Mouse (Mus musculus) stomach, postnatal 0 days (tissue): ENCODE measurements around the gene Hspa1a. TPM values are rescaled to one million over a fixed set of nuclear protein-coding genes. Genes with fewer than 3 reads are reported as not detected.
"Not testable (repeated sequence)": the region's sequence is repeated elsewhere in the genome, so short reads cannot be mapped to it uniquely, and the experiment has no call there.

Experiments
- ATAC-seq: fragments of 200-750 bp; cut with Nextera tagmentation; 2 replicates; pipeline ENCODE4 v1.8.0; 2017; ENCODE audit not compliant: low FRiP score, low TSS enrichment
- DNase-seq: peaks from one replicate; pipeline ENCODE4 v3.0.0-alpha.2; 2016; ENCODE audit warnings: low spot score
- H3K27ac ChIP-seq: fragments of 300-500 bp; sonication (generic); replicated peaks from 2 replicates; pipeline ENCODE4 v1.5.1; 2014; ENCODE audit warnings: mild to moderate bottlenecking, control low read depth
- H3K27me3 ChIP-seq: fragments of 300-500 bp; sonication (generic); 2 replicates; pipeline ENCODE4 v1.6.1; 2014; ENCODE audit warnings: low read length; ENCODE audit not compliant: control insufficient read depth, insufficient read depth
- H3K36me3 ChIP-seq: fragments of 300-500 bp; sonication (generic); 2 replicates; pipeline ENCODE4 v1.6.1; 2014; ENCODE audit warnings: low read length, mixed read lengths; ENCODE audit not compliant: control insufficient read depth, insufficient read depth
- H3K4me1 ChIP-seq: fragments of 300-500 bp; sonication (generic); replicated peaks from 2 replicates; pipeline ENCODE4 v1.6.1; 2014; ENCODE audit warnings: antibody characterized with exemption; ENCODE audit not compliant: control insufficient read depth, insufficient read depth
- H3K4me2 ChIP-seq: fragments of 300-500 bp; sonication (generic); replicated peaks from 2 replicates; pipeline ENCODE4 v1.6.1; 2014; ENCODE audit warnings: low read depth, mild to moderate bottlenecking, control low read depth, moderate library complexity
- H3K4me3 ChIP-seq: fragments of 300-500 bp; sonication (generic); 2 replicates; pipeline ENCODE4 v1.5.1; 2014; ENCODE audit warnings: low read depth, low read length, control low read depth
- H3K9ac ChIP-seq: fragments of 300-500 bp; sonication (generic); 2 replicates; pipeline ENCODE4 v1.6.1; 2014; ENCODE audit warnings: mild to moderate bottlenecking, low read length, control low read depth, mixed read lengths
- H3K9me3 ChIP-seq: fragments of 300-500 bp; sonication (generic); 2 replicates; pipeline ENCODE4 v1.6.1; 2016; ENCODE audit warnings: low read length; ENCODE audit not compliant: control insufficient read depth
- CTCF ChIP-seq: IDR thresholded peaks from 2 replicates; pipeline ENCODE4 v1.5.1; 2016; ENCODE audit warnings: antibody characterized with exemption, low read depth, mild to moderate bottlenecking, moderate library complexity
- EP300 ChIP-seq: optimal IDR thresholded peaks from 2 replicates; pipeline ENCODE3; 2016; ENCODE audit warnings: antibody characterized with exemption
- WGBS: fragments of 180-500 bp; shearing (Covaris S2); extraction: QIAGEN DNeasy Blood & Tissue Kit; methylation state at CpG from one replicate; pipeline ENCODE4 v1.1.7; 2014; 5-methylcytosine and 5-hydroxymethylcytosine counted together
- polyA plus RNA-seq: library from polyadenylated mRNA; unstranded; fragments of >200 nt; fragmentation: Nextera tagmentation; extraction: Ambion mirVana; gene quantifications from 2 replicates; pipeline ENCODE4 v1.2.1, GENCODE M21; 2015

The Hspa1a gene
- 24.1 and 25.9 TPM in 2 replicates for polyA plus RNA-seq

- Histone ChIP-seq H3K27ac (peak within 1 kb of the TSS; percentile 61), H3K9ac (peak within 1 kb of the TSS; percentile 27; the same call in 1 of the 2 replicates), H3K4me3 (peak within 1 kb of the TSS; percentile 24), H3K4me2 (peak within 1 kb of the TSS; percentile 54)
- not testable (repeated sequence) for H3K27me3 ChIP-seq, H3K9me3 ChIP-seq, H3K36me3 ChIP-seq, H3K4me1 ChIP-seq
- ATAC-seq: peak; percentile 96
- WGBS: under 1% methylated on average over 26 of the region's 33 CpGs
- peak; percentile 78 for DNase-seq
Observed at GRCm38 (mm10) chr17:34972069-34972749, at the start of gene Hspa1a, which contains the start of gene Hspa1l. Gene Hspa1a, minus strand, starts transcription at chr17:34972156. Gene Hspa1l, plus strand, starts transcription at chr17:34972703.

GRCm38 (mm10) chr17:35021163-35021808 lies 49.3 kb upstream of the Hspa1a start:
- no peak overlapping the region for H3K9ac ChIP-seq
- no peak overlapping the region for H3K4me3 ChIP-seq

GRCm38 (mm10) chr17:35020551-35020950 lies 48.6 kb upstream of the Hspa1a start:
- Histone ChIP-seq H3K36me3 (peaks cover under 1% of the 10 kb centered on the region; the same call in 1 of the 2 replicates), H3K4me2 (no peak overlapping the region), H3K4me1 (no peaks in the 10 kb centered on the region), H3K27me3 (no peaks in the 10 kb centered on the region), H3K9me3 (no peaks in the 10 kb centered on the region), H3K27ac (no peak overlapping the region), H3K9ac (no peak overlapping the region), H3K4me3 (no peak overlapping the region)
- DNase-seq (no peak), ATAC-seq (no peak)
- no peak for TF ChIP-seq EP300
- no peak for TF ChIP-seq CTCF
- 82% methylated on average over 8 of the region's 8 CpGs for WGBS

More at GRCm38 (mm10) chr17:35021163-35021808, 49.3 kb upstream of the Hspa1a start:
- Histone ChIP-seq H3K4me1 (no peaks in the 10 kb centered on the region), H3K36me3 (no peaks in the 10 kb centered on the region), H3K9me3 (no peaks in the 10 kb centered on the region), H3K4me2 (0 out of 2 replicates have a peak overlapping the region, but pooled peaks have one; percentile 6), H3K27ac (no peak overlapping the region), H3K27me3 (no peaks in the 10 kb centered on the region)
- ATAC-seq (peak; percentile 21), DNase-seq (peak; percentile 89)
- TF ChIP-seq CTCF (peak; percentile 99), EP300 (no peak)
- 12% methylated on average over 17 of the region's 17 CpGs for WGBS

- no peak for DNase-seq
- H3K9me3 ChIP-seq: no peaks in the 10 kb centered on the region
- no peak overlapping the region for H3K9ac ChIP-seq
- ATAC-seq: no peak
- TF ChIP-seq EP300 (no peak), CTCF (no peak)
- H3K4me3 ChIP-seq: no peak overlapping the region
- WGBS: 87% methylated on average over 11 of the region's 11 CpGs
- H3K27ac ChIP-seq: no peak overlapping the region
- H3K27me3 ChIP-seq: no peaks in the 10 kb centered on the region
- no peak overlapping the region for H3K4me2 ChIP-seq
- H3K36me3 ChIP-seq: peaks cover 6% of the 10 kb centered on the region; the same call in 1 of the 2 replicates
- H3K4me1 ChIP-seq: no peaks in the 10 kb centered on the region
Observed at GRCm38 (mm10) chr17:35019894-35020293, 47.9 kb upstream of the Hspa1a start.

GRCm38 (mm10) chr17:35018171-35018570 lies 46.2 kb upstream of the Hspa1a start:
- H3K27me3 ChIP-seq: no peaks in the 10 kb centered on the region
- no peaks in the 10 kb centered on the region for H3K9me3 ChIP-seq
- ATAC-seq: no peak
- H3K4me3 ChIP-seq: no peak overlapping the region
- no peak overlapping the region for H3K27ac ChIP-seq
- H3K36me3 ChIP-seq: peaks cover 20% of the 10 kb centered on the region
- 62% methylated on average over 3 of the region's 3 CpGs for whole genome bisulfite sequencing
- H3K4me2 ChIP-seq: no peak overlapping the region
- TF ChIP-seq EP300: no peak
- TF ChIP-seq CTCF: no peak
- H3K4me1 ChIP-seq: no peaks in the 10 kb centered on the region
- DNase-seq: peak; percentile 48
- H3K9ac ChIP-seq: no peak overlapping the region

GRCm38 (mm10) chr17:35017706-35018030 lies 45.7 kb upstream of the Hspa1a start:
- WGBS: 65% methylated on average over 14 of the region's 14 CpGs
- no peak for ATAC-seq

More at GRCm38 (mm10) chr17:35017706-35018030, 45.7 kb upstream of the Hspa1a start:
- no peak for TF ChIP-seq EP300
- TF ChIP-seq CTCF: no peak
- Histone ChIP-seq H3K4me3 (no peak overlapping the region), H3K27me3 (no peaks in the 10 kb centered on the region), H3K9me3 (no peaks in the 10 kb centered on the region), H3K36me3 (peaks cover 24% of the 10 kb centered on the region), H3K9ac (no peak overlapping the region), H3K27ac (no peak overlapping the region), H3K4me1 (no peaks in the 10 kb centered on the region), H3K4me2 (no peak overlapping the region)
- DNase-seq: no peak
